Mouse (Mus musculus): Measurements from ENCODE around the gene Rab38.

DNA sequence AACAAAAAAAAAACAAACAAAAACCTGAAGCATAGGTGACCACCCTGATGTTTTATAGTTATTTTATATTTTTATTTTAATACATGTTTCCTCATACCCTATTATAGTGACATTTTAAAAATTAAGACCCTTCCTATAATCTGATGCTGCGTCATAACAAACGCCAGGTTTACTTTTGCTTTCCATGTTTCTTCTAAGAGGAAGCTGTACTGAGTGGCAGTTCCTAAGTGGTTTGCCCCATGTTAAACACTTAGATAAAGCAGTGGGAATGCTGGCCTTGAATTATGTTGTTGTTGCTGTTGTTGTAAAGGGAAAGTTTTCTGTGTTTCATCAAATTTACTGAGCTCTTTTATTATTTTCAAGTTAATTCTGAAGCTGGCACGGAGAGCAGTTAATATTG is 27.8 kb downstream of the Rab38 start:
- TF ChIP-seq CTCF (IDR thresholded peaks at IDR 0.05) = no peak
- TF ChIP-seq EP300 (IDR thresholded peaks at IDR 0.05) = no peak
